Mouse (Mus musculus) kidney, embryonic 14.5 days (tissue): ENCODE measurements around the gene Cdon. TPM values are rescaled to one million over a fixed set of nuclear protein-coding genes. Genes with fewer than 3 reads are reported as not detected.

ENCODE experiments used
- ATAC-seq: fragments of 200-750 bp; cut with Nextera tagmentation; 2 replicates; pipeline ENCODE4 v1.8.0; 2017; ENCODE audit warnings: moderate number of reproducible peaks, mild to moderate bottlenecking, moderate TSS enrichment, moderate library complexity; ENCODE audit not compliant: low FRiP score, low TSS enrichment
- H3K27ac ChIP-seq: fragments of 300-500 bp; sonication (generic); 2 replicates; pipeline ENCODE4 v1.5.1; 2014; ENCODE audit warnings: low read depth, mild to moderate bottlenecking, low read length, moderate library complexity, mixed read lengths
- H3K27me3 ChIP-seq: fragments of 300-500 bp; sonication (generic); 2 replicates; pipeline ENCODE4 v1.6.1; 2014; ENCODE audit warnings: mild to moderate bottlenecking, low read length; ENCODE audit not compliant: control insufficient read depth, insufficient read depth
- H3K36me3 ChIP-seq: fragments of 300-500 bp; sonication (generic); 2 replicates; pipeline ENCODE4 v1.6.1; 2014; ENCODE audit warnings: low read length, mixed read lengths; ENCODE audit not compliant: control insufficient read depth, insufficient read depth
- H3K4me1 ChIP-seq: fragments of 300-500 bp; sonication (generic); 2 replicates; pipeline ENCODE4 v1.6.1; 2014; ENCODE audit warnings: low read length, mixed read lengths; ENCODE audit not compliant: control insufficient read depth, insufficient read depth
- H3K4me2 ChIP-seq: fragments of 300-500 bp; sonication (generic); replicated peaks from 2 replicates; pipeline ENCODE4 v1.6.1; 2014; ENCODE audit warnings: low read depth, mild to moderate bottlenecking, low read length
- H3K4me3 ChIP-seq: fragments of 300-500 bp; sonication (generic); 2 replicates; pipeline ENCODE4 v1.5.1; 2014; ENCODE audit warnings: mild to moderate bottlenecking, low read length
- H3K9ac ChIP-seq: fragments of 300-500 bp; sonication (generic); 2 replicates; pipeline ENCODE4 v1.6.1; 2014; ENCODE audit warnings: low read depth, mild to moderate bottlenecking, low read length, moderate library complexity
- H3K9me3 ChIP-seq: fragments of 300-500 bp; sonication (generic); 2 replicates; pipeline ENCODE4 v1.6.1; 2016; ENCODE audit warnings: low read length; ENCODE audit not compliant: control insufficient read depth
- WGBS: fragments of 180-500 bp; shearing (Covaris S2); extraction: QIAGEN DNeasy Blood & Tissue Kit; methylation state at CpG from one replicate; pipeline ENCODE4 v1.1.7; 2014; 5-methylcytosine and 5-hydroxymethylcytosine counted together
- polyA plus RNA-seq: library from polyadenylated mRNA; unstranded; fragments of >200 nt; fragmentation: Nextera tagmentation; extraction: Ambion mirVana; gene quantifications from 2 replicates; pipeline ENCODE4 v1.2.1, GENCODE M21; 2014

Gene Cdon
- polyA plus RNA-seq, 1 experiment from 2014 or later, result 6.2 TPM

DNA sequence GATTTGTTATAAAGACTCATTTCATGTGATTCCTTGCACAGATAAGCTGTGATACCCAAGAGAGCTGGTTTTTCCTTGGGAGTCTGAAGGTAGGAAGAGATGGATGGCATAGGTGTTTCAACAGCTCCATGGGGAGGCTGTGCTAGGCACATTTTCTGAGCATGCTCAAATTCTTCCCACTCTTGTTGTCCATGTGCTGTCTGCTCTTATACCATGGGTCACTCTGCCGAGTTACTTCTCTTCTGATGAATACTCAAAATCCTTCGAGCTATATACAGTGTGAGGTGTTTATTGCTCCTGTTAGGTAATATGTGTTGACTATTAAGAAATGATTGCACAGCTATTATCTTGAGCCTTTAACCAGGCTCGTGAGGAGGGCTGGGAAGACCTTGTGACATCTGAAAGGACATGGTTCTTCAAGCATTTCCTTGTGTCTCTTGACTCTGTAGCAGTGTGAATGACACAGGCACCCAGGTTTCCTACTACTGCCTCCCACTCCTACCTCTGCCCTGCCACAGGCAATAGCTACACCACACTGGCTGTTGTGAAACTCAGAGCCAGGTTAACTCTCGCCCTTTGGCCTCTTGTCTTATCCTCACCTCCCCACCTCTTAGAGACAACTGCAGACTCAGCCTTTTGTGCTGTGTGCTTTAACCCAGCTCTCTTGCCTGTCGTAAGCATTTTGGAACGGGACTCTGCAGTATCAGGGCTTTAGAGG, 99.9 kb downstream of the Cdon start:
- Histone ChIP-seq H3K4me1 (no peaks in the 10 kb centered on the region), H3K4me2 (no peak overlapping the region), H3K27ac (no peak overlapping the region), H3K9ac (no peak overlapping the region), H3K4me3 (no peak overlapping the region), H3K27me3 (no peaks in the 10 kb centered on the region), H3K36me3 (no peaks in the 10 kb centered on the region), H3K9me3 (no peaks in the 10 kb centered on the region)
- 68% methylated on average over 6 of the region's 6 CpGs for WGBS
- ATAC-seq, result no peak

DNA sequence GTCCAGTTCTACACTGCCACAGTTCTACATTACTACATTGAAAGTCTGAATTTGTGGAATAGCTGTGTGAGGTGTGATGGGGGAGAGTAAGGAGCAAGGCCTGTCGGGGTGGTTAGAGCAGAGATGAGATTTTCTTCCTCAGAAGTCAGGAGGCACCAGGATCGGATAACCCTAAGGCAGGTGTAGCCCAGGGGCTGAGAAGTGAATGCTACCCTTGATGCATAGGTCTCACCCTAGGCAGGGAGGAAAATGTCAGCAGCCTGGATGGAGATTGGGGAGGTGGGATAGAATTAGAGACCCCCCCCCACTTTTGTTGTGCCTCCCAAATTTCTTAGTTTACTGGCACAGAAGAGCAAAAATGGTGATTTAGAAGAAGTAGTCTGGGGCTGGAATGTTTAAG, 101.3 kb downstream of the Cdon start:
- Histone ChIP-seq H3K9ac (no peak overlapping the region), H3K27me3 (no peaks in the 10 kb centered on the region), H3K4me1 (no peaks in the 10 kb centered on the region), H3K9me3 (no peaks in the 10 kb centered on the region), H3K27ac (no peak overlapping the region), H3K4me3 (no peak overlapping the region), H3K4me2 (no peak overlapping the region), H3K36me3 (no peaks in the 10 kb centered on the region)
- ATAC-seq, result peak; percentile 38; the same call in 1 of the 2 replicates
- 52% methylated on average over 2 of the region's 2 CpGs for WGBS

- Histone ChIP-seq H3K4me3 (no peak overlapping the region), H3K36me3 (no peaks in the 10 kb centered on the region), H3K4me1 (no peaks in the 10 kb centered on the region), H3K9me3 (no peaks in the 10 kb centered on the region), H3K27ac (no peak overlapping the region), H3K4me2 (no peak overlapping the region), H3K9ac (no peak overlapping the region), H3K27me3 (no peaks in the 10 kb centered on the region)
- 52% methylated on average over 1 of the region's 1 CpGs for WGBS
- no peak for ATAC-seq
These were observed 102.0 kb downstream of the Cdon start for GRCm38 (mm10) chr9:35522821-35523515.

- H3K4me3 ChIP-seq, result no peak overlapping the region
- H3K27ac ChIP-seq, result no peak overlapping the region
- 49% methylated on average over 5 of the region's 5 CpGs for WGBS
- H3K9me3 ChIP-seq, result no peaks in the 10 kb centered on the region
- H3K36me3 ChIP-seq, result no peaks in the 10 kb centered on the region
- ATAC-seq, result peak; percentile 47; the same call in 1 of the 2 replicates
- no peak overlapping the region for H3K9ac ChIP-seq
- no peak overlapping the region for H3K4me2 ChIP-seq
- H3K27me3 ChIP-seq, result no peaks in the 10 kb centered on the region
- H3K4me1 ChIP-seq, result no peaks in the 10 kb centered on the region
These were observed 102.6 kb downstream of the Cdon start for GRCm38 (mm10) chr9:35523541-35523940.

DNA sequence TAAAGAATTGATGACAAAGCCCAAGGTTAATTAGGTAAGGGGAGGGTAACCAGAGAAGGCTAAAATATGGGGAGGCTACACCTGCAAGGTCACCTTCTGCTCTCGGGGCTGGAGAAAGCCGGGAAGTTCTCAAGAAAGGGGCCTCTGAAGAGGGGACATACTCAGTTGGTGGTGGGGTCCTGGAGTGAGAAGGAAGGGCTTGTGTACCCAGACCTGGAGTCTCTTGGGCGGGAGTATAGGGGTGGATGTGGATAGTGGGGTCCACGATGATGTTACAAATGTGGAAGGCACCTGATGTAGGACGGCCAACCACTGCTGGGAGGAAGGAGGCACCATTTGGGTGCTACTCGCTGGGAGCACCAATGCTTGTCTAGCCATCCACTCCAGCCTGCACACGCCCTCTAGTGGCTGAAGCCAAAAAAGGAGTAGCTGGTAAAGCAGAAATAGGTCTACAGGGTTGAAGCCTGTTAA, 103.0 kb downstream of the Cdon start:
- H3K27me3 ChIP-seq, result no peaks in the 10 kb centered on the region
- H3K4me3 ChIP-seq, result no peak overlapping the region
- peak; percentile 73 for ATAC-seq
- no peaks in the 10 kb centered on the region for H3K36me3 ChIP-seq
- no peak overlapping the region for H3K27ac ChIP-seq
- H3K9ac ChIP-seq, result no peak overlapping the region
- H3K9me3 ChIP-seq, result no peaks in the 10 kb centered on the region
- H3K4me2 ChIP-seq, result no peak overlapping the region
- WGBS, result 17% methylated on average over 7 of the region's 7 CpGs
- H3K4me1 ChIP-seq, result no peaks in the 10 kb centered on the region

DNA sequence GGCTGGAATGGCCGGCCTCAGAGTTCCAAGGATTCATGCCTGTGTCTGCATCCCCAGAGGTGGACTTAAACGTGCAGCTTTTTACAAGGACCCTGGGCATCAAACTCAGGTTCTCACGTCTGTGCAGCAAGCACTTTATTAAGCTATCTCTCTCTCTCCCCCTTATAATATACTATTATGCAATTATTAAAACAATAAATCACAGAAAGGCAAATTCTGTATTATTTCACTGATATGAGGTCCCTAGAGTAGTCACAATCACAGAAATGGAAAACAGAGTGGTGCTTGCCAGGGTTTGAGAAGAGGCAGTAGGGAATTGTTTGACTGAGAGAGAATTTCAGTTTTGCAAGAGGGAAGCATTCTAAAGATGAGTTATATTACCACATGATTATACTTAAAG, 108.2 kb downstream of the Cdon start:
- Histone ChIP-seq H3K27ac (no peak overlapping the region), H3K9me3 (no peaks in the 10 kb centered on the region), H3K9ac (no peak overlapping the region), H3K4me2 (no peak overlapping the region), H3K36me3 (no peaks in the 10 kb centered on the region), H3K4me3 (no peak overlapping the region), H3K27me3 (no peaks in the 10 kb centered on the region), H3K4me1 (no peaks in the 10 kb centered on the region)
- no peak for ATAC-seq
- WGBS, result 75% methylated on average over 3 of the region's 3 CpGs

GRCm38 (mm10) chr9:35529796-35530195, 108.9 kb downstream of the Cdon start:
- H3K9ac ChIP-seq, result no peak overlapping the region
- 24% methylated on average over 1 of the region's 1 CpGs for WGBS
- no peaks in the 10 kb centered on the region for H3K4me1 ChIP-seq
- H3K4me3 ChIP-seq, result no peak overlapping the region
- no peak overlapping the region for H3K4me2 ChIP-seq
- no peak overlapping the region for H3K27ac ChIP-seq
- no peaks in the 10 kb centered on the region for H3K9me3 ChIP-seq
- ATAC-seq, result no peak
- no peaks in the 10 kb centered on the region for H3K27me3 ChIP-seq
- no peaks in the 10 kb centered on the region for H3K36me3 ChIP-seq

GRCm38 (mm10) chr9:35533266-35533665, 112.3 kb downstream of the Cdon start:
- H3K4me2 ChIP-seq, result no peak overlapping the region
- no peak overlapping the region for H3K27ac ChIP-seq
- WGBS, result 46% methylated on average over 9 of the region's 9 CpGs
- H3K36me3 ChIP-seq, result no peaks in the 10 kb centered on the region
- no peak for ATAC-seq
- no peak overlapping the region for H3K9ac ChIP-seq
- H3K4me1 ChIP-seq, result peaks cover 16% of the 10 kb centered on the region
- H3K9me3 ChIP-seq, result no peaks in the 10 kb centered on the region
- no peaks in the 10 kb centered on the region for H3K27me3 ChIP-seq
- no peak overlapping the region for H3K4me3 ChIP-seq

DNA sequence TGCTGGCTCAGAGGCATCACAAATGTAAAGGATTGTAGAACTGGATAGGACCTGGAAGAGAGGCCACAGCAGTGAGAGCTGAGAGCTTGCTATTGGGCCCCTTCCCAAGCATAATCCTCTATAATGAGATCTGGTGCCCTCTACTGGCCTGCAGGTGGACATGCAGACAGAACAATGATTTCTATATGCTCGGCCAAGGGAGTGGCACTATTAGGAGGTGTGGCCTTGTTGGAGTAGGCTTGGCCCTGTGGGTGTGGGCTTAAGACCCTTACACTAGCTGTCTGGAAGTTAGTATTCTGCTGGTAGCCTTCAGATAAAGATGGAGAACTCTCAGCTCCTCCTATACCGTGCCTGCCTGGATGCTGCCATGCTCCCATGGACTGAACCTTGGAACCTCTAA, 114.2 kb downstream of the Cdon start:
- peaks cover 20% of the 10 kb centered on the region for H3K4me1 ChIP-seq
- H3K4me3 ChIP-seq, result no peak overlapping the region
- no peak overlapping the region for H3K27ac ChIP-seq
- H3K9me3 ChIP-seq, result no peaks in the 10 kb centered on the region
- no peaks in the 10 kb centered on the region for H3K36me3 ChIP-seq
- no peak overlapping the region for H3K4me2 ChIP-seq
- ATAC-seq, result peak; percentile 85
- no peak overlapping the region for H3K9ac ChIP-seq
- H3K27me3 ChIP-seq, result no peaks in the 10 kb centered on the region
- WGBS, result 5% methylated on average over 2 of the region's 2 CpGs
